Mouse (Mus musculus) T-helper 2 cell (primary cell): ENCODE measurements around the gene Sgsm3.
"Not testable (repeated sequence)": the region's sequence is repeated elsewhere in the genome, so short reads cannot be mapped to it uniquely, and the experiment has no call there.

Experiments
- in situ Hi-C: fragments of 300-600 bp; cut with MboI, MseI; formaldehyde crosslinking; loops from one replicate; pipeline ENCODE4 v1.15.1; 2025; ENCODE audit warnings: high pct_unique_total_duplicates

Sgsm3 gene

GRCm38 (mm10) chr15:80977620-80978334, at the start of gene Sgsm3:
Gene Sgsm3, plus strand, starts transcription at chr15:80977765.
- in situ Hi-C loops = no loop called here

- in situ Hi-C loops = no loop called here
Measured at GRCm38 (mm10) chr15:80928811-80929355, 48.7 kb upstream of the Sgsm3 start.

GRCm38 (mm10) chr15:80930048-80930571, 47.5 kb upstream of the Sgsm3 start:
- in situ Hi-C loops = no loop called here

GRCm38 (mm10) chr15:80930676-80931320, 46.8 kb upstream of the Sgsm3 start:
- in situ Hi-C loops = not testable (repeated sequence)

GRCm38 (mm10) chr15:80931345-80931960, 46.1 kb upstream of the Sgsm3 start:
- in situ Hi-C loops = no loop called here

- in situ Hi-C loops = loop anchor here (5.0 kb wide), 1 partner anchor 63 kb away; no protein-coding TSS in a partner anchor
Measured at GRCm38 (mm10) chr15:80934841-80935240, 42.7 kb upstream of the Sgsm3 start.

GRCm38 (mm10) chr15:80936686-80937085, 40.9 kb upstream of the Sgsm3 start:
- in situ Hi-C loops = loop anchor here (5.0 kb wide), 1 partner anchor 64 kb away; no protein-coding TSS in a partner anchor

- in situ Hi-C loops = loop anchor here (5.0 kb wide), 1 partner anchor 66 kb away; no protein-coding TSS in a partner anchor
Measured at GRCm38 (mm10) chr15:80938615-80939014, 39.0 kb upstream of the Sgsm3 start.

- in situ Hi-C loops = loop anchor here (5.0 kb wide), 1 partner anchor 67 kb away; no protein-coding TSS in a partner anchor
Measured at GRCm38 (mm10) chr15:80939401-80939800, 38.2 kb upstream of the Sgsm3 start.

- in situ Hi-C loops = no loop called here
Measured at GRCm38 (mm10) chr15:80941468-80942040, 36.0 kb upstream of the Sgsm3 start.

- in situ Hi-C loops = no loop called here
Measured at GRCm38 (mm10) chr15:80945851-80946250, 31.7 kb upstream of the Sgsm3 start.

- in situ Hi-C loops = no loop called here
Measured at GRCm38 (mm10) chr15:80948145-80949135, 29.1 kb upstream of the Sgsm3 start, which contains the start of gene Adsl. Gene Adsl, plus strand, starts transcription at chr15:80948490.

GRCm38 (mm10) chr15:80949431-80949830, 28.1 kb upstream of the Sgsm3 start:
- in situ Hi-C loops = no loop called here

GRCm38 (mm10) chr15:80950055-80950454, 27.5 kb upstream of the Sgsm3 start:
- in situ Hi-C loops = loop anchor here (5.0 kb wide), 1 partner anchor 238 kb away; the partner anchor contains the start of gene Tnrc6b

- in situ Hi-C loops = loop anchor here (5.0 kb wide), 1 partner anchor 242 kb away; the partner anchor contains the start of gene Tnrc6b
Measured at GRCm38 (mm10) chr15:80953971-80954370, 23.6 kb upstream of the Sgsm3 start.

GRCm38 (mm10) chr15:80954861-80955260, 22.7 kb upstream of the Sgsm3 start:
- in situ Hi-C loops = loop anchor here (5.0 kb wide), 1 partner anchor 243 kb away; the partner anchor contains the start of gene Tnrc6b

GRCm38 (mm10) chr15:80955836-80956438, 21.6 kb upstream of the Sgsm3 start:
- in situ Hi-C loops = no loop called here

GRCm38 (mm10) chr15:80969371-80969770, 8.2 kb upstream of the Sgsm3 start:
- in situ Hi-C loops = no loop called here

GRCm38 (mm10) chr15:80974311-80974710, 3.3 kb upstream of the Sgsm3 start:
- in situ Hi-C loops = no loop called here

- in situ Hi-C loops = no loop called here
Measured at GRCm38 (mm10) chr15:80975666-80976065, 1.9 kb upstream of the Sgsm3 start.
